Mouse (Mus musculus) heart, embryonic 15.5 days (tissue): Measurements from ENCODE around the gene Fam198b. TPM values are rescaled to one million over a fixed set of nuclear protein-coding genes. Genes with fewer than 3 reads are reported as not detected.

Experiments used
- ATAC-seq: fragments of 200-750 bp; cut with Nextera tagmentation; replicated peaks from 2 replicates; pipeline ENCODE4 v1.8.0; 2017; ENCODE audit warnings: low read depth, moderate TSS enrichment; ENCODE audit not compliant: insufficient number of reproducible peaks, insufficient read depth, low FRiP score
- H3K27ac ChIP-seq: fragments of 300-500 bp; sonication (generic); 2 replicates; pipeline ENCODE4 v1.5.1; 2015; ENCODE audit warnings: mild to moderate bottlenecking, inconsistent platforms
- H3K27me3 ChIP-seq: fragments of 300-500 bp; sonication (generic); 2 replicates; pipeline ENCODE4 v1.6.1; 2015; ENCODE audit warnings: inconsistent platforms
- H3K36me3 ChIP-seq: fragments of 300-500 bp; sonication (generic); 2 replicates; pipeline ENCODE4 v1.6.1; 2015; ENCODE audit warnings: mild to moderate bottlenecking, inconsistent platforms
- H3K4me1 ChIP-seq: fragments of 300-500 bp; sonication (generic); replicated peaks from 2 replicates; pipeline ENCODE4 v1.6.1; 2015; ENCODE audit warnings: inconsistent platforms
- H3K4me2 ChIP-seq: fragments of 300-500 bp; sonication (generic); 2 replicates; pipeline ENCODE4 v1.6.1; 2015; ENCODE audit warnings: inconsistent platforms, mild to moderate bottlenecking, moderate library complexity
- H3K4me3 ChIP-seq: fragments of 300-500 bp; sonication (generic); 2 replicates; pipeline ENCODE4 v1.5.1; 2015; ENCODE audit warnings: mild to moderate bottlenecking, inconsistent platforms
- H3K9ac ChIP-seq: fragments of 300-500 bp; sonication (generic); 2 replicates; pipeline ENCODE4 v1.6.1; 2015; ENCODE audit warnings: mild to moderate bottlenecking, inconsistent platforms
- H3K9me3 ChIP-seq: fragments of 300-500 bp; sonication (generic); replicated peaks from 2 replicates; pipeline ENCODE4 v1.6.1; 2016; ENCODE audit warnings: inconsistent platforms
- WGBS: fragments of 180-500 bp; shearing (Covaris S2); methylation state at CpG from one replicate; pipeline ENCODE4 v1.1.7; 2015; ENCODE audit warnings: mixed read lengths; 5-methylcytosine and 5-hydroxymethylcytosine counted together
- polyA plus RNA-seq: library from polyadenylated mRNA; unstranded; fragments of >200 nt; fragmentation: Nextera tagmentation; extraction: Ambion mirVana; gene quantifications from 2 replicates; pipeline ENCODE4 v1.2.1, GENCODE M21; 2015

Gene Fam198b
- polyA plus RNA-seq: 53.3 and 64.5 TPM in 2 replicates

GRCm38 (mm10) chr3:79884305-79884704, at the start of gene Fam198b:
Gene Fam198b (plus strand): TSS chr3:79884533.
- H3K9me3 ChIP-seq: no peaks in the 10 kb centered on the region
- H3K4me3 ChIP-seq: peak within 1 kb of the TSS; percentile 59
- peak within 1 kb of the TSS; percentile 92 for H3K27ac ChIP-seq
- H3K4me2 ChIP-seq: peak within 1 kb of the TSS; percentile 75
- ATAC-seq: peak; percentile 47; the same call in 1 of the 2 replicates
- no peaks in the 10 kb centered on the region for H3K36me3 ChIP-seq
- peaks cover 29% of the 10 kb centered on the region for H3K4me1 ChIP-seq
- no peaks in the 10 kb centered on the region for H3K27me3 ChIP-seq
- peak within 1 kb of the TSS; percentile 62 for H3K9ac ChIP-seq
- 22% methylated on average over 5 of the region's 5 CpGs for WGBS

GRCm38 (mm10) chr3:79838751-79839150, 45.6 kb upstream of the Fam198b start:
- no peaks in the 10 kb centered on the region for H3K9me3 ChIP-seq
- no peak overlapping the region for H3K9ac ChIP-seq
- H3K4me3 ChIP-seq: no peak overlapping the region
- H3K27me3 ChIP-seq: no peaks in the 10 kb centered on the region
- H3K4me1 ChIP-seq: 0 out of 2 replicates have a peak, but pooled peaks cover 6% of the 10 kb centered on the region
- WGBS: 58% methylated on average over 6 of the region's 6 CpGs
- peaks cover 6% of the 10 kb centered on the region; the same call in 1 of the 2 replicates for H3K36me3 ChIP-seq
- no peak overlapping the region for H3K4me2 ChIP-seq
- no peak for ATAC-seq
- H3K27ac ChIP-seq: no peak overlapping the region

- Histone ChIP-seq H3K9ac (no peak overlapping the region), H3K4me1 (0 out of 2 replicates have a peak, but pooled peaks cover 6% of the 10 kb centered on the region), H3K4me3 (peak overlapping the region; percentile 58), H3K27me3 (no peaks in the 10 kb centered on the region), H3K36me3 (peaks cover 6% of the 10 kb centered on the region; the same call in 1 of the 2 replicates), H3K27ac (no peak overlapping the region), H3K9me3 (no peaks in the 10 kb centered on the region), H3K4me2 (peak overlapping the region; percentile 65)
- ATAC-seq: no peak
- WGBS: 65% methylated on average over 6 of the region's 6 CpGs
Observed at GRCm38 (mm10) chr3:79841475-79841874, 42.9 kb upstream of the Fam198b start.

- Histone ChIP-seq H3K4me2 (peak overlapping the region; percentile 65), H3K9ac (peak overlapping the region; percentile 54), H3K9me3 (no peaks in the 10 kb centered on the region), H3K4me3 (peak overlapping the region; percentile 58), H3K27me3 (no peaks in the 10 kb centered on the region), H3K27ac (peak overlapping the region; percentile 84), H3K36me3 (peaks cover 6% of the 10 kb centered on the region; the same call in 1 of the 2 replicates), H3K4me1 (0 out of 2 replicates have a peak, but pooled peaks cover 6% of the 10 kb centered on the region)
- WGBS: 7% methylated on average over 12 of the region's 12 CpGs
- 0 out of 2 replicates have a peak, but pooled peaks have one; percentile 29 for ATAC-seq
Observed at GRCm38 (mm10) chr3:79842165-79842564, 42.2 kb upstream of the Fam198b start.

GRCm38 (mm10) chr3:79842616-79843016, 41.7 kb upstream of the Fam198b start:
- peak overlapping the region; percentile 84 for H3K27ac ChIP-seq
- peak overlapping the region; percentile 65 for H3K4me2 ChIP-seq
- H3K9ac ChIP-seq: peak overlapping the region; percentile 54
- 0 out of 2 replicates have a peak, but pooled peaks cover 6% of the 10 kb centered on the region for H3K4me1 ChIP-seq
- peak; percentile 80 for ATAC-seq
- WGBS: under 1% methylated on average over 19 of the region's 19 CpGs
- peak overlapping the region; percentile 58 for H3K4me3 ChIP-seq
- H3K36me3 ChIP-seq: peaks cover 6% of the 10 kb centered on the region; the same call in 1 of the 2 replicates
- H3K27me3 ChIP-seq: no peaks in the 10 kb centered on the region
- H3K9me3 ChIP-seq: no peaks in the 10 kb centered on the region

GRCm38 (mm10) chr3:79843999-79844398, 40.3 kb upstream of the Fam198b start:
- no peak for ATAC-seq
- Histone ChIP-seq H3K9me3 (no peaks in the 10 kb centered on the region), H3K36me3 (no peaks in the 10 kb centered on the region), H3K9ac (no peak overlapping the region), H3K4me1 (0 out of 2 replicates have a peak, but pooled peaks cover 7% of the 10 kb centered on the region), H3K4me3 (no peak overlapping the region), H3K4me2 (no peak overlapping the region), H3K27ac (no peak overlapping the region), H3K27me3 (no peaks in the 10 kb centered on the region)
- 83% methylated on average over 9 of the region's 9 CpGs for WGBS

GRCm38 (mm10) chr3:79846633-79847032, 37.7 kb upstream of the Fam198b start:
- Histone ChIP-seq H3K4me3 (no peak overlapping the region), H3K4me1 (peaks cover 10% of the 10 kb centered on the region; the same call in 1 of the 2 replicates), H3K36me3 (no peaks in the 10 kb centered on the region), H3K4me2 (no peak overlapping the region), H3K27ac (no peak overlapping the region), H3K9me3 (no peaks in the 10 kb centered on the region), H3K9ac (no peak overlapping the region), H3K27me3 (no peaks in the 10 kb centered on the region)
- no peak for ATAC-seq
- 77% methylated on average over 5 of the region's 5 CpGs for WGBS

- Histone ChIP-seq H3K27ac (no peak overlapping the region), H3K4me3 (no peak overlapping the region), H3K9ac (no peak overlapping the region), H3K9me3 (no peaks in the 10 kb centered on the region), H3K27me3 (no peaks in the 10 kb centered on the region), H3K36me3 (no peaks in the 10 kb centered on the region), H3K4me2 (no peak overlapping the region), H3K4me1 (peaks cover 13% of the 10 kb centered on the region)
- 49% methylated on average over 4 of the region's 4 CpGs for WGBS
- no peak for ATAC-seq
Observed at GRCm38 (mm10) chr3:79848841-79849240, 35.5 kb upstream of the Fam198b start.

GRCm38 (mm10) chr3:79849621-79850020, 34.7 kb upstream of the Fam198b start:
- Histone ChIP-seq H3K4me2 (no peak overlapping the region), H3K9me3 (no peaks in the 10 kb centered on the region), H3K27ac (no peak overlapping the region), H3K4me1 (peaks cover 13% of the 10 kb centered on the region), H3K27me3 (no peaks in the 10 kb centered on the region), H3K36me3 (no peaks in the 10 kb centered on the region), H3K9ac (no peak overlapping the region), H3K4me3 (no peak overlapping the region)
- 45% methylated on average over 2 of the region's 2 CpGs for WGBS
- ATAC-seq: no peak

- H3K27ac ChIP-seq: no peak overlapping the region
- H3K9me3 ChIP-seq: no peaks in the 10 kb centered on the region
- no peak overlapping the region for H3K9ac ChIP-seq
- WGBS: 54% methylated on average over 6 of the region's 6 CpGs
- H3K36me3 ChIP-seq: no peaks in the 10 kb centered on the region
- H3K27me3 ChIP-seq: no peaks in the 10 kb centered on the region
- no peak for ATAC-seq
- no peak overlapping the region for H3K4me2 ChIP-seq
- peaks cover 13% of the 10 kb centered on the region for H3K4me1 ChIP-seq
- H3K4me3 ChIP-seq: no peak overlapping the region
Observed at GRCm38 (mm10) chr3:79850656-79851055, 33.7 kb upstream of the Fam198b start.

GRCm38 (mm10) chr3:79852108-79852507, 32.2 kb upstream of the Fam198b start:
- 32% methylated on average over 3 of the region's 3 CpGs for WGBS

GRCm38 (mm10) chr3:79852654-79853166, 31.6 kb upstream of the Fam198b start, which contains the start of gene Tmem144:
Gene Tmem144 (minus strand): TSS chr3:79852773.
- no peak within 1 kb of the TSS for H3K4me2 ChIP-seq
- no peaks in the 10 kb centered on the region for H3K27me3 ChIP-seq
- 0 out of 2 replicates have a peak, but pooled peaks have one; percentile 39 for ATAC-seq
- no peak within 1 kb of the TSS for H3K27ac ChIP-seq
- H3K36me3 ChIP-seq: no peaks in the 10 kb centered on the region
- no peak within 1 kb of the TSS for H3K9ac ChIP-seq
- no peak within 1 kb of the TSS for H3K4me3 ChIP-seq
- no peaks in the 10 kb centered on the region for H3K9me3 ChIP-seq
- H3K4me1 ChIP-seq: peaks cover 13% of the 10 kb centered on the region
- WGBS: 41% methylated on average over 8 of the region's 8 CpGs

More at GRCm38 (mm10) chr3:79852108-79852507, 32.2 kb upstream of the Fam198b start:
- ATAC-seq: no peak
- Histone ChIP-seq H3K4me2 (no peak overlapping the region), H3K9ac (no peak overlapping the region), H3K4me1 (peaks cover 13% of the 10 kb centered on the region), H3K9me3 (no peaks in the 10 kb centered on the region), H3K27ac (no peak overlapping the region), H3K4me3 (no peak overlapping the region), H3K27me3 (no peaks in the 10 kb centered on the region), H3K36me3 (no peaks in the 10 kb centered on the region)
